In the genomic region with DNA sequence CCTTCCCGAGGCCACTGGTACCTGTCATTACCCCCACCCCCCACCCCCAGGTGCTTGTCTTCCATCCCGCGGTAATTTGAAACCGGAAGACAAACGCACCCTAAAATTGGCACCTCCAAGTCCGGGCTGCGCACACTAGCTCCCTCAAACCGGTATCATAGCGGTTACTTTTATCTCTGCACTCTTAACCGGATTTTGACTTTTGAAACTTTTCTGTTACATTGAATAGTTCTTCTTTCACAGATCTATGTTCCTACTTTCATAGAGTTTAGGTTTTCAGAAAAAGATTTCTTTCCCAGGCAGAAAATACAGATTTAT, we compare ENCODE assay signal across 9 mouse cellular contexts.
DNase-seq lines count a peak whose midpoint lies in the region; ATAC-seq and TF ChIP-seq lines count a peak whose summit lies in the region.
"Had no signal": no experiment of that assay in that cellular context is flagged by ENCODE, and none has a peak within 500 bp of the region (broad histone marks: within the 10 kb centered on the region; RNA-seq: fewer than 3 reads in every experiment).

No protein-coding gene starts in this region.

- no peak overlapping the region for H3K9ac ChIP-seq in heart, embryonic 11.5 days (ENCODE audit: low read depth, low read length)
- peak overlapping the region; percentile 66; the same call in 1 of the 2 replicates for H3K9ac ChIP-seq in MEL (ENCODE audit: control insufficient read depth, low read depth, low read length, poor library complexity, severe bottlenecking)
- no peak overlapping the region for H3K9ac ChIP-seq in hindbrain, postnatal 0 days (replicated peaks; ENCODE audit: low read length)
- H3K9ac ChIP-seq in midbrain, embryonic 16.5 days (ENCODE audit: low read depth, low read length) = no peak overlapping the region

- H3K4me3 ChIP-seq in heart, embryonic 11.5 days (ENCODE audit: low read depth, low read length) = peak overlapping the region; percentile 43
- peak overlapping the region; percentile 66 to 85; a peak in 3 of 4 replicates for H3K4me3 ChIP-seq in MEL (ENCODE audit: control insufficient read depth in 1 of 2, insufficient read depth in 1 of 2, low read depth in 2 of 2, low read length in 2 of 2)
- peak overlapping the region; percentile 46 for H3K4me3 ChIP-seq in hindbrain, postnatal 0 days (ENCODE audit: low read length)
- peak overlapping the region; percentile 50 for H3K4me3 ChIP-seq in midbrain, embryonic 16.5 days (ENCODE audit: low read depth, low read length)

- peak; percentile 40 to 66; a peak in 3 of 4 replicates for TF ChIP-seq EP300 in MEL (IDR thresholded peaks at IDR 0.05; ENCODE audit: low read depth in 1 of 2, low read length in 2 of 2)

- no peak for TF ChIP-seq RAD21 in MEL (IDR thresholded peaks at IDR 0.05; ENCODE audit: low read depth, low read length)

- H3K27me3 ChIP-seq in heart, embryonic 11.5 days (ENCODE audit: control insufficient read depth, insufficient read depth, low read length) = peaks cover 42% of the 10 kb centered on the region
- H3K27me3 ChIP-seq in MEL (ENCODE audit: control insufficient read depth in 1 of 2, insufficient read depth in 2 of 2, low read length in 2 of 2) = peaks cover 10 to 49% of the 10 kb centered on the region in 2 experiments; a peak in 3 of 4 replicates
- H3K27me3 ChIP-seq in hindbrain, postnatal 0 days (ENCODE audit: insufficient read depth, low read length) = peaks cover 12% of the 10 kb centered on the region
- peaks cover 16% of the 10 kb centered on the region for H3K27me3 ChIP-seq in midbrain, embryonic 16.5 days (ENCODE audit: control insufficient read depth, insufficient read depth, low read depth, low read length)
- H3K27me3 ChIP-seq: CH12.LX had no signal

- no peak for DNase-seq in heart, postnatal 4 days
- DNase-seq in MEL (ENCODE audit: low read depth, low spot score) (peak; percentile 62), adipocyte (ENCODE audit: low spot score) (no peak)
- DNase-seq in hindbrain, postnatal 0 days (ENCODE audit: low spot score) = no peak
- DNase-seq in adrenal gland, adult 2 months = no peak
- no peak for DNase-seq in left cerebral cortex, adult 11 months (ENCODE audit: low spot score)

- H3K27ac ChIP-seq in heart, embryonic 11.5 days (ENCODE audit: low read depth, low read length) = no peak overlapping the region
- H3K27ac ChIP-seq in MEL (ENCODE audit: control insufficient read depth, low read depth, low read length) = no peak overlapping the region
- no peak overlapping the region for H3K27ac ChIP-seq in hindbrain, postnatal 0 days
- no peak overlapping the region for H3K27ac ChIP-seq in midbrain, embryonic 16.5 days (ENCODE audit: low read length)

- TF ChIP-seq CTCF in MEL (IDR thresholded peaks at IDR 0.05 in 2 of 3, conservative IDR thresholded peaks at IDR 0.05 in 1 of 3; ENCODE audit: control insufficient read depth in 1 of 3, insufficient read depth in 1 of 3, low read depth in 2 of 3, low read length in 3 of 3, poor library complexity in 1 of 3, severe bottlenecking in 1 of 3) = no peak
- no peak for TF ChIP-seq CTCF in hindbrain, postnatal 0 days (IDR thresholded peaks at IDR 0.05; ENCODE audit: low read depth)

- H3K36me3 ChIP-seq in heart, embryonic 11.5 days (ENCODE audit: control insufficient read depth, insufficient read depth, low read length) = no peaks in the 10 kb centered on the region
- no peaks in the 10 kb centered on the region; a peak in 1 of 4 replicates for H3K36me3 ChIP-seq in MEL (ENCODE audit: control insufficient read depth in 1 of 2, insufficient read depth in 2 of 2, low read length in 2 of 2)
- no peaks in the 10 kb centered on the region for H3K36me3 ChIP-seq in hindbrain, postnatal 0 days (ENCODE audit: insufficient read depth, low read length)
- H3K36me3 ChIP-seq in midbrain, embryonic 16.5 days (ENCODE audit: control insufficient read depth, insufficient read depth, low read length) = no peaks in the 10 kb centered on the region

- H3K4me1 ChIP-seq in heart, embryonic 11.5 days (ENCODE audit: control insufficient read depth, insufficient read depth, low read length) = peaks cover 15% of the 10 kb centered on the region; the same call in 1 of the 2 replicates
- H3K4me1 ChIP-seq in MEL (ENCODE audit: control insufficient read depth in 1 of 2, insufficient read depth in 2 of 2, low read length in 2 of 2) = peaks cover 0 to 7% of the 10 kb centered on the region in 2 experiments; a peak in 1 of 4 replicates
- H3K4me1 ChIP-seq in hindbrain, postnatal 0 days (ENCODE audit: insufficient read depth, low read length) = 0 out of 2 replicates have a peak, but pooled peaks cover 13% of the 10 kb centered on the region
- H3K4me1 ChIP-seq in midbrain, embryonic 16.5 days (ENCODE audit: control insufficient read depth, insufficient read depth, low read length) = peaks cover 23% of the 10 kb centered on the region

- no peaks in the 10 kb centered on the region for H3K79me2 ChIP-seq in MEL (ENCODE audit: control insufficient read depth, insufficient read depth, low read length, poor library complexity)

- ATAC-seq in heart, embryonic 11.5 days (replicated peaks; ENCODE audit: insufficient number of reproducible peaks, low FRiP score, low TSS enrichment) = no peak
- ATAC-seq in hindbrain, postnatal 0 days = no peak
- no peak for ATAC-seq in midbrain, embryonic 16.5 days

- peak overlapping the region; percentile 74 for H3K4me2 ChIP-seq in heart, embryonic 11.5 days
- peak overlapping the region; percentile 90 for H3K4me2 ChIP-seq in hindbrain, postnatal 0 days (ENCODE audit: low read depth, low read length)
- peak overlapping the region; percentile 90 for H3K4me2 ChIP-seq in midbrain, embryonic 16.5 days (ENCODE audit: low read length)

- no peaks in the 10 kb centered on the region for H3K9me3 ChIP-seq in heart, embryonic 11.5 days (replicated peaks; ENCODE audit: control insufficient read depth, low read length)
- no peaks in the 10 kb centered on the region for H3K9me3 ChIP-seq in MEL (replicated peaks; ENCODE audit: insufficient read depth, low read length)
- no peaks in the 10 kb centered on the region for H3K9me3 ChIP-seq in hindbrain, postnatal 0 days (ENCODE audit: low read length)
- H3K9me3 ChIP-seq in midbrain, embryonic 16.5 days (replicated peaks; ENCODE audit: control insufficient read depth, low read length, poor library complexity, severe bottlenecking) = no peaks in the 10 kb centered on the region

- under 1% methylated on average over 10 of the region's 10 CpGs for WGBS in heart, embryonic 11.5 days (ENCODE audit: insufficient replicate concordance)
- 15% methylated on average over 10 of the region's 10 CpGs for WGBS in hindbrain, postnatal 0 days
- WGBS in midbrain, embryonic 16.5 days = 5% methylated on average over 10 of the region's 10 CpGs

- no peak for TF ChIP-seq POLR2A in MEL (IDR thresholded peaks at IDR 0.05; ENCODE audit: control insufficient read depth in 1 of 2, insufficient read depth in 1 of 2, low read depth in 1 of 2, low read length in 2 of 2, poor library complexity in 1 of 2)

TF ChIP-seq in MEL, 35 proteins besides CTCF, POLR2A, EP300 and RAD21:
- TF ChIP-seq MAX (IDR thresholded peaks at IDR 0.05; ENCODE audit: low read length) (no peak), TCF12 (IDR thresholded peaks at IDR 0.05; ENCODE audit: low read depth, low read length) (0 out of 2 replicates have a peak, but pooled peaks have one; percentile 28), ZKSCAN1 (IDR thresholded peaks at IDR 0.05; ENCODE audit: low read depth, low read length) (no peak), ETS1 (IDR thresholded peaks at IDR 0.05; ENCODE audit: low read depth, low read length) (peak; percentile 35; the same call in 1 of the 2 replicates), USF2 (IDR thresholded peaks at IDR 0.05; ENCODE audit: borderline replicate concordance in 1 of 2, insufficient read depth in 1 of 2, low read depth in 1 of 2, low read length in 2 of 2) (no peak), ZC3H11A (IDR thresholded peaks at IDR 0.05; ENCODE audit: low read depth, low read length) (no peak), NRF1 (IDR thresholded peaks at IDR 0.05; ENCODE audit: insufficient read depth, low read depth, low read length, poor library complexity, severe bottlenecking) (no peak), MEF2A (IDR thresholded peaks at IDR 0.05; ENCODE audit: extremely low read depth, insufficient replicate concordance, low read depth, low read length, poor library complexity, severe bottlenecking) (no peak), GABPA (IDR thresholded peaks at IDR 0.05; ENCODE audit: low read depth, low read length) (no peak), MXI1 (IDR thresholded peaks at IDR 0.05; ENCODE audit: low read depth, low read length) (no peak), MAZ (IDR thresholded peaks at IDR 0.05; ENCODE audit: low read depth, low read length) (no peak), ELF1 (IDR thresholded peaks at IDR 0.05; ENCODE audit: low read depth, low read length) (0 out of 2 replicates have a peak, but pooled peaks have one; percentile 19), CHD2 (IDR thresholded peaks at IDR 0.05; ENCODE audit: low read length) (no peak), ZMIZ1 (IDR thresholded peaks at IDR 0.05; ENCODE audit: low read depth, low read length) (no peak), RCOR1 (IDR thresholded peaks at IDR 0.05; ENCODE audit: low read depth, low read length) (peak; percentile 78), GATA1 (IDR thresholded peaks at IDR 0.05; ENCODE audit: low read depth, low read length) (peak; percentile 56; the same call in 1 of the 2 replicates), MYB (IDR thresholded peaks at IDR 0.05; ENCODE audit: low read depth, low read length) (peak; percentile 47; the same call in 1 of the 2 replicates), SIN3A (IDR thresholded peaks at IDR 0.05; ENCODE audit: low read length) (peak; percentile 45; the same call in 1 of the 2 replicates), MAFK (IDR thresholded peaks at IDR 0.05; ENCODE audit: borderline replicate concordance, low read depth, low read length) (no peak), ZNF384 (IDR thresholded peaks at IDR 0.05; ENCODE audit: low read depth, low read length) (no peak), BHLHE40 (IDR thresholded peaks at IDR 0.05; ENCODE audit: borderline replicate concordance, low read depth, low read length) (no peak), CHD1 (IDR thresholded peaks at IDR 0.05; ENCODE audit: low read depth, low read length) (no peak), KAT2A (conservative IDR thresholded peaks at IDR 0.05; ENCODE audit: low read depth, low read length) (no peak), MYC (IDR thresholded peaks at IDR 0.05; ENCODE audit: low read depth, low read length) (no peak)
